Mouse (Mus musculus) naive thymus-derived CD4-positive, alpha-beta T cell, adult 2 months (primary cell): ENCODE measurements around the gene Kcnmb2.

ENCODE experiments used
- DNase-seq: peaks from one replicate; pipeline ENCODE4 v3.0.0-alpha.2; 2011; ENCODE audit warnings: low read depth

Kcnmb2 gene

DNA sequence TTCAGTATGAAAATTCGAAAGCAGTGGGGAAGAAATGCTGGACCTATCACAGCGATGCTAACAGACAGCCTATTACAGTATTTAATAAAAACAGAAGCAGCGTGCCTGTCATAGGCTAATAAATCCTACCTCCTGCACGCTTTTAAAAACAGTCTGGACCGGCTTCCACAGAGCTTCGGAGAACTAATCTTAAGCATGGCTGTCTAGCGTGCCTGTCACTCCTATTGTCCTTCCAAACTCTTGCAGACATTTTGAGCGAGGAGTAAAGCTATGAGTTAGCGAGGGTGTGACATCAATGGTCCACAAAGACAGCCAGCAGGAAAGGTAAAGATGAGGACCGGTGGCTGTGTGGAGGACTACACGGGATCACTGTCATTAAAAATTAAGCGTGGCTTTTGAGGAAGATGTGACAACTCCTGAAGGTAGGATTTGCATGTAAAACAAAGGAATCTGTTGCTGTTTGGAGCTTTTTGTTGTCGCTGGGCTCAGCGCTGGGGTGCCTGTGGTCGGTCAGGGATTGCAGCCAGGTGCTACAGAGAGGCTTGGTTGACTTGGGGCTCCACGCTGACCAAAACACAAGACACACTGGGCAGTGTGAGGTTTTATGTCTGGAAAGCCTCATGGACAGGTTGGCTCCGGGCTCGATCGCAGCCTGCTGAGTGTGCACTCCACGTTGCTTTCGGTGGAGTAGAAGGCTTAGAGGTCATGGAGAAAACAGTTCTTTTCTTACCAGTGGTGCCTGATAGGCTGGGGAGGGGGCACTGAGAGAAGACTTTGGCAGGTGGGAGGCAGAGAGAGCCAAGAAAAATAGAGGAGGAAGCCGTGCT is at the start of gene Kcnmb2:
Gene Kcnmb2 (plus strand): TSS at position 4 of the 827 bp plus-strand sequence.
- DNase-seq, result no peak

DNA sequence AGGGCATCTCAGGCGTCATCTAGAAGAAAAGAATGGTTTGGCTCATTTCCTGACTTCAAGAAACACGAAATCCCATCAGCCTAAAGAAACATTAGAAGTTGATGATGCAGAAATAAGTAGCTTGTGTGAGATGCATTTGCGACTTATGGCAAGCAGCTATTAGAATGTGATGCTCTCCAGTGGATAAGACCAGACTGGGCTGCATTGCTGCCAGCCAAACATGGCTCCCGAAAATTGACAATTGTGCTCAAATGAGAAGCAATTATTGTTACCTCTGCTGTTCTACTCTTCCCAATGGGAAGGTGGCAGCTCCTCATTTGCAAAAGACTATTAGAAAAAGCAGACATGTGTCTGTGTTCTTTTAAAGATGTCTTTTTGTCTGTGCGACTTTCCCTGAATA is 38.8 kb upstream of the Kcnmb2 start:
- no peak for DNase-seq

DNA sequence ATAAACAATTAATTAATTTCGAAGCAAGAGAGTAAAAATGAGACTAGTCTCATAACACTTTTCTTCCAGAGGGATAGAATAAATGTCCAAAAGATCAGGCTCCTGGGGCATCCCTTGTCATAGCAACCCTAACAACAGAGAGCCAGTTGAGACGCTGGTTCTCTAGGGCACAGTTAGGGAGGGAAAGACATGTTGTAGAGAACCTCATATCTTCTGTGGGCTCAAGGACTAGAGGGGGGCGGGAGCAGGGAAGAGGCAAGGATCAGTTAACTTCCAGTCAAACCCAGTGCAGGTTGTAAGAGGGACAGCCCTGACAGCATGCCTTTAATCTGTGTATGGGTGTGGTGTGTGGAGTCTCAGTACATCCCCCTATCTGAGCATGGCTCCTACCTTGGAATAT is 38.2 kb upstream of the Kcnmb2 start:
- DNase-seq, result no peak

DNA sequence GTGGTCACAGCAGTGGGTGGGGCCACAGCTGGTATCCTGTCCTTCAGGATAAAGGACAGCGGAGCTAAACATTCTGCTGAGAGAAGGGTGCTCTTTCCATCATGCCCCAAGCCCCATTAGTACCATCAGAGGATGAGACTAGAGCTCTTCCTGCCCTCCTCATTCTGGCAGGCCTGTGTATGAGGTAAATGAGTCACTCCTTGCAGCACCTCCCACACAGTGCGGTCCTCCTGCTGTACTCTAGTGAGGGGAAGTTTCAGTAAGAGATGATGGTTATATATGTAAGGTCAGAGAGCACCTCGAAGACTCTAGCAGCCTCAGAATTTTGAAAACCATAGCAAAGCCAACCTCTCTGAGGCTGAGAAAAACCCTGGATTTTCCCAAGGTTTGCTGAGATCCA is 30.8 kb upstream of the Kcnmb2 start:
- no peak for DNase-seq

DNA sequence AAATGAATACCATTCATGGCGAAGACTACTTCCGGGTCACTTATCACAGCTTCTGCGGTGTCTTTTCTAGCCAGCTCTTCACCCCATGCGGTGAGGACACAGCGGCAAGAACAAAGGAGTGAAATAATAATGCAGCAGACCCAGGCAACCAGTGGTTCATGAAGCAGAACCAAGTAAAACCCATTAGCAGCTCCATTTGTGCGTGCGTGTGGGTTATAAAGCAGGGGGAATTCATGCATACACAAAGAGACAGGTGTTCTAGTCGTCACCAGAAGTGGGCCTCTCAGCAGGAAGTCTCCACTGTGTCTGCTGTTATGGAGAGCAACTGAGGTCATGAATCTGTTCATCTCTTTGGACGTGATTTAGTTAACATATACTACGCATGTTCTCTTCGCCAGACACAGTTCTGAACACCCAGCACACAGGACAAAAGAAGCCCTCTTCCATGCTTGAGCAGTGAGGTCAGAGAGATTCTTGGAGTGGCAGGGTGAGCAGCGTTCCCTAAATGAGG is 19.6 kb upstream of the Kcnmb2 start:
- DNase-seq, result no peak

DNA sequence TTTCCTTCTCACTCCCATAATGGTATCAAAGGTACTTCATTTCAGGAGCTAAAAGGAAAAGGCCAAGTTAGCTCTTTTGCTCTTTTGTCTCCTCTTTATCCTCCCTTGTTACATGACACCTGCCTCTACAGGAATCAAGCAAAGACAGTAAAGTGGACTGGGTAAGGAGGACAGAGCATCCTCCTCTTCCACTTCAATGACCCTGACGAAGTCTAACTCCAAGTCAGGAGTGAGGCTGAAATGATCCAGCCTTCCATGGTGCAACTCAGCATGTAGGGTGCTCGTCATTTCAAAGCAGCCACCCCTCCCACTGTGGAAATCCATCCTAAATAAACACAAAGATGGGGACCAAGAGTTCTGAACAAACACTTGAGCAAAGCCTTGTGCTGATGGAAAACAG is 9.7 kb upstream of the Kcnmb2 start:
- no peak for DNase-seq

DNA sequence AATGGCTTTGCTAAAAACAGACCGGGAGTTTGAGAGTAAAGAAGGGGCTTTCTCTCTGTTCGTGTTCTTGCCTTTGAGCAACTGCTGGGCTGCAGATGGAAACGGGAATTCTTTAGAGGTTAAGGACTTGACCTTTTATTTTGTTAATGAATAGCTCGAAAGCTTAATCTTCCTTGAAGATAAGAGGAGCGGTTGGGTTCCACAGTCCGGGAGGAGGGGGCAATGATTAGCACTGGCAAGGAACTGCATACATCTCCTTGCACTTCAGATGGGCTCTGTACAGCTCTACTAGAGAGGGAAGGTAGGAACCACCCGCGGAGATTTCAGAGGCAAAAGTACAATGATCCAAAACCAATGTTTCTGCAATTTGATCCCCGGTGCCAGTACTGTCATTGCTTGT is 1.2 kb downstream of the Kcnmb2 start:
- no peak for DNase-seq

DNA sequence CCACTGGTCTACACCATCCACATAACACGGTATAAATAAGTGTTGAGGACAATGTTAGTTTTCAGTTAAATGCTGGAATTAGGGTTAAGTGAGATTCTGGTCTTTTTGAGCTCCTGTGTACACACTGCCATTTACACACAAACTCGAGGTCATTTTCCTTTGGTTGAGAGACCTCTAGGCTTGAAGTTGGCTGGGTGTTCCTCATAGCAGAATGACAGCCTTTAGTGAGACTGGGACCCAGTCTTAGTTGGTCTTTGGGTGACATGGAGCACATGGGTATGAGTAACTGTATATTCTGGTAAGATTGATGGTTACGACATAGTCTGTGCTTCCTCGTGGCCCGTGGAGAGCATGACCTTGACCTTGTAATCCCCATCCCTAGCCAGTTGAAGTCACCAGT is 1.8 kb downstream of the Kcnmb2 start:
- DNase-seq, result no peak

DNA sequence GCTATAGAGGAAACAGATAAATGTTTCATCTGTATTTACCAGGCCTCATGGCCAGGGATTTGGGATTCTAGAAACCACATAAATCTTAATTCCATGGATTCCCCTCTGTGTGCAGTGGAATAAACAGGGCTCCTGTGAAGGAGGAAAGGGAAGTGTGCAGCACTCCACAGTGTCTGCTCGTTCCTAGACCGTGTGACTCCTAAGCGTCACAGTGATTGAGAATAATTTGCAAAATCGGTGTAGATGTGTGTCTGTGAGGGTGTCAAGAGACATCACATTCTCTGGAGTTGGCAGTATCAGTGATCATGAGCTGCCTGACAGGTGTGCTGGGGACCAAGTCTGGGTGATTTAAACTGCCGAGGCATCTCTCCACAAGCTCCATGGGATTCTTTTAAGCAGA is 8.9 kb downstream of the Kcnmb2 start:
- no peak for DNase-seq

DNA sequence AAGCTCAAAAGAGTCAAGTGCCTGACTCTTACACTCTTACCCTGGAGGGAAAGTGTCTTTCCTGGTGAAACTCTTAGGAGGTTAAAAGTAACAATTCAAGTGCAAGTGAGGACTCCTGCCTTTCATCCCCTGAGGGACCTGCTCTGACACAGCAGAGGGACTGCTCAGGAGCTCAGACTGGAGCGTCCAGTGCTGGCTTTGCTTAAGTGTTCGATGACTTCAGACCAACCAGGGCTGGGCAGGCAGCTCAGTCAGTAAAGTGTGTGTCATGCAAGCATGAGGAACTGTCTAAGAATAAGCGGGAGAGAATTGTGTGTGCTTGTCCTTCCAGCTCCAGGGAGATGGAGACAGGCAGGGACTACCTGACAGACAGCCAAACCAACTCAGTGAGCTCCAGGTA is 9.4 kb downstream of the Kcnmb2 start:
- no peak for DNase-seq

DNA sequence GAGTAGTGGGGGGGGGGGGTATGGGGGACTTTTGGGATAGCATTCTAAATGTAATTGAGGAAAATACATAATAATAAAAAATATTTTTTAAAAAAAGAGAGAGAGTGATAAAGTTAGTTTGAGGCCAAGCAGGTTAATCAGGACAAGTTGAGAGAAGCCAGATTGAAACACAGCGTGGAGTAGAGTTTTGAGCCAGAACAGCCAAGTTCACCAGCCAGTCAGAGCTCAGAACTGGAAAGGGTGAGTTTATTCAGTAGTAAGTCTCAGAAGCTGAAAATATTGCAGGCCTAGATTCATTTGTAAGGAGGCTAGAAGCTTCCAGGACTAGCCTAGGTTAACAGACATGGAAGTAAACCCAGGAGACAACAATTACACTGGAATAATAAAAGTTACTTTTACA is 26.2 kb downstream of the Kcnmb2 start:
- no peak for DNase-seq

DNA sequence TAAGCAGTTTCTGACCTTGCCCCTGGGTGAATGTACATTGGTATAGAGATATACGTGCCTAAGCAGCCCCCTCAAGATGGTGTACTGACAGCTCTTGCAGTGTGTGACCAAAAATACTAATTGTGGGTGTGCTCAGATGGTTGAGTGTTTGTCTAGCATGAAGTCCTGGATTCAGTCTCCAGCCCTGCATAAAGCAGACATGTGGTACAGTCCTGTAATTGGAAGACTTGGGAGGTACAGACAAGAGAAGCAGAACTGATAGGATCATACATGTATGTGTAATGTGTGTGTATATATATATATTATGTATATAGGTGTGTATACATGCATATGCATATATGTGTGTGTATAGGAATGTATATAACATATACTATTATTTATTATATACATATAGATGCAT is 32.4 kb downstream of the Kcnmb2 start:
- no peak for DNase-seq

DNA sequence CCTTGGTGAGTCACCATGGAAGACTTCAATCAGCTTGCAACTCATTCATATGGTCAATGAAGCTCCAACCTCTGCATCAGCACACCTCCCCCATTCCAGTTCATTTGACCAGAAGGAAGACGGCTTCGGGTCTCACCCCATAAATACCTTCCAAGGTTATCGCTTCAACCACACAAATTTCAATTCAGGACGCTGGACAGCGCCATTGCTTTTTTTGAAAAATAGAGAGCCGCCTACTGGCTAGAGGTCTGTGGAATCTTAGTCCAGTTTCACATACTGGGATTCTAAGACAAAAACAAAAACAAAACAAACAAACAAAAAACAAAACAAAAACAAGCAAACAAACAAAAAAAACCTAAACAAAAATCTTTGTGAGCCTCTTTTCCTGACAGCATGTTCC is 39.2 kb downstream of the Kcnmb2 start:
- no peak for DNase-seq

DNA sequence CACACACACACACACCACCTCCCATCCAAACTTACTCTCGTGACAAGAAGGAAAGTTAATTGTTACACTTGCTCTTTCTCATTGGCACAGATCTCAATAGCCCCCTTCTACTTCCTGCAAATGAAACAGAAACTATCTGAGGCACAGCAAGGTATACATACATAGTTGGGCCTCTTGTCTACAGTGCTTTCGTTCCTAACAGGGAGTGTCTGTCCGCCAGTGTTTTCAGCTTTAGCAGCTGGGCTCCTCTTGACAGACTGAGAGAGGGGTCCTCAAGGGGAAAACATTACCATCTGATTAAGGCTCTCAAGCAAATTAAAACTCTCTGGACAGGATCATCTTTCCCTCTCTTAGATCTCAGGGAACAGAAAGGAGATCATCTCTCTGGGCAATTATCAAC is 51.9 kb downstream of the Kcnmb2 start:
- no peak for DNase-seq

DNA sequence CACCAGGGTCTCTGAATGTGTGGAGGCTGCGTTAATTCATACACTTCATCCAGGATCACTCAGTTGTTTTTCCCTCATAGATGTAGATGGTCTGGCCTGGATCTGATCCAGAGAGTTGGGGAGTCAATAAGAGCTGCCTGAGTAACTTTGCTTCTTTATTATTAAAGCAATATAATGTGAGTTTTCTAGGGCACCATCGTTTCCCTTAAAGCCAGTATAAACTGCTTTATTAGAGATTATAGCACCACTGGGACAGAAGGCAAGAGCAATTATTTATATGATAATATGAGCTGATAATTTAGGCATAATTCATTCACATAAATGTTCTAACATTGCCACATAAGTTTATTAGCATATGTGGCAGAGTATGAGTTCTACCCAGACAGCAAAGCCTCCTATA is 52.7 kb downstream of the Kcnmb2 start:
- no peak for DNase-seq

DNA sequence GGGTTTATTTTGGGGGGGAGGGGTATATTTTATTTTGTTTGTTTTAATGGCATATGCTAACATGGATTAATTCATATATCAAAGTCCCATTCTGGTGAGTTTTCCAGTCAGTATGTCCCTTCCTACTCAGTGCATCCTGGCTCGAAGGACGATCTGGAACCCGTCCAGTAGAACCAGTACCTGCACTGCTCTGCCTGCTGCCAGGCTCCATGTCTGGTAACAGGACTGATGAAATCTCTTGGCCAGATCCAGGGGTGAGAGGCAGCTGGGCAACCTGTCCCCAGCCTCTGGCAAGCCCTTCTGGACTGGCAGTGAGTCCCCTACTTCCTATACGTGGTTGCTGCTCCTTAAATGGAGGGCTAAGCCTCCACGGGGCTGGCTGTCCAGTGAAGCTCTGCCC is 57.5 kb downstream of the Kcnmb2 start:
- DNase-seq, result no peak

DNA sequence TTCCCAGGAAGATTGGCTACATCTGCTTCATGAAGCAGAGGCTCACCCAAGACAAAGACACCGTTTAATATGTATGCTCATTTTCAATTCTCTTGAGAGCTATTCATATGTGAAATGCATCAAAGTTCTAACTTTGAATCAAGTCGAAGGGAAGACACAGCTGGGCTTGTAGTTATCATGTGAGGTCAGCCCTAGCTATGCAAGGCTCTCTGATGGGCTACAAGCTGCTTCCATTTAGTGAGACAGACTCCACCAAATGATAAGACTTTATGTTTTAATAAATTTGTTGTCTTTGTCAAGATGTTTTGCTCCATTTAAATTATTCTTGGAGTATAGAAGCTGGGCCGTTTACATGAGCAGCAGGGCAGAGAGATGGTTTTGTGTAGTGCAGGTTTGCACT is 58.9 kb downstream of the Kcnmb2 start:
- DNase-seq, result no peak

DNA sequence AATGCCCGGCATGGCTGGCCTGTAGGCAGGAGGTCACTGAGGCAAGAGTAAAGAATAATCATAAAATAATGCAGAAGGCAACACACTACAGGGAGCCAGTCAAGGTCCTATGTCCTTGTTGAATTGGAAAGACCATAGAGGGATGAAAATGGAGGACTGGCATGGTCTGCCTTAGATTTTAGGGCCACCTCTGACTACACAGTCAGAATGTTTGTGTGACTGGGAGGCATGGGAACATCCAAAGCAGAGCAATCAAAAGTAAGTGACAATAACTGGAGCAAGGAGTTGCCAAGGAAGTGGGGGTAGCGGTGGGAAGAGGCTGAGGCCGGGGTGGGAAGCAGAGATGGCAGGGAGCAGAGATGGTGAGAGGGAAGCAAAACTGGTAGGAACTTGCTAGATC is 60.8 kb downstream of the Kcnmb2 start:
- DNase-seq, result no peak

DNA sequence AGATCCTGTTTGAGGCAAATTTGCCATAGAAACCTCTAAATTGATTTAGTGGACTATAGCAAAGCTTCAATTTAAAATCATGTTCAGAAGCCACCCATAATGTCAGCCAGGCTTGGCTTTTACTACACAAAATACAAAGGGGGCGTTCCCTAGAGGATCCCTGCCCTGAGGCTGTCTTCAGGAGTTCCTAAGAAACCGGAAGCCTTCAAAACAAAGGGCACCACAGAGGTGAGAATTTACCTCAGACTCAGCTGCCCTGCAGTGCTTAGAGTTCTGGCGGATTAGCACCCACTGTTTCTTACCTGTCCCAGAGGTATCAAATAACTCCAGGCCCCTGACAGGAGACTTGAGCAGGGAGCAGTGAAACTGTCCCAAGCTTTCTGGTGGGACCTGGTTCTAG is 77.4 kb downstream of the Kcnmb2 start:
- no peak for DNase-seq

DNA sequence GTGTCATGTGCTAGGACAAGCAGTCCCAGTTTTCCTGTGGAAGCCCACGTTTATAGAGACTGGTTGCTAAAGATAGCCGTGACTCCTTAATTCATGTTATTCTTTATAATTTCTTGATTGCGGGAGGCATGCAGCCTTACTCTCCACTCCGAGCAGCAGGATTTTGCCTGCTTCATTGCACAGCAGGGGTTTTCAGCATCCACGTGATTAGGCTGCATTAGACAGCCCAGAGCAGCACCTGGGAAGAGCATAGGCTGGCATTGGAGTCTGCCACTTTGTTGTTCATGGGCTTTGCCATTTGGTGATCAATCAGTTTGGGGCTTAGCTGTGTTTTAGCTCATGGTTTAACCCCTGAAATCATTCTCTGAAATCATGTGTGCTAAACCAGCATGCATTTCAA is 80.1 kb downstream of the Kcnmb2 start:
- DNase-seq, result no peak

DNA sequence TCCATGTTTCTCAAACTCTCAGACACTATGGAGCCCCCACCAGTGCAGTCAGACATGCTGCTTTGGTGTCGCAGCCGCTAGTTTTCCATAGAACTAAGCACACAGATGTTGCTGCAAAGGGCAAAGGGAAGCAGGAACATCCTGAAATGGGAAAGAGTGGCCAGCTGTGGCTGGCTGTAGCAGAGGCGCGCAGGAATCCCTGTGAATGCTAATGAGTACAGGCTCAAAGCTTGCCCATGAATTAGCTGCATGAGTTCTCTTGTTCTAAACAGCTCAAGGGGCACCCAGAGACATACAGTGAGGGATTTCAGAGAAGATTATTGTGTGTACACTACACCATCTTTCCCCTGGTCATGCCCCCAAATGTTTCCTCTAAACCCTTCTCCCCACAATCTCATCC is 82.8 kb downstream of the Kcnmb2 start:
- no peak for DNase-seq

DNA sequence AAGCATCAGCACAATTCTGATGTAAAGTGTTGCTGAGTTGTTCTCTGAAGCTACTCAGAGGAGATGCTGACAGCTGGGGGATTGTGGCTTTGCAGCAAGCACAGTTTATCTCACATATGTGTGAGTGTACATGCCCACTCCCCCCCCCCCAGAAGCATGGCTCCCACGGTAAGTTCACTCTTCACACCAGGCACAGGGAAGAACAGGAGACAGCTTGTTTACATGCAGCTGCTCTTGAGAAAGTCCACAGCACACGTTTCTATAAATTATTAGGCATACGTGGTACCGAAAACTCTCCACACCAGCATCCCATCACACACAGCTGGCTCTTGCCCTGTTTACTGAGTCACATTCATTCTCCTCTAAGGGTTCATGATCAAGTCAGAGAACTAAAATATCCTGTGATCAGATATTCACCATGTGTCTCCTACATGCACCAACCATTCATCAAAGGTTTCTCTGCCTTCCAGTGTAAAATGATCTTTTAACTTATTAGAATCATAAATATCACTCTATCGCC is 89.3 kb downstream of the Kcnmb2 start:
- no peak for DNase-seq

DNA sequence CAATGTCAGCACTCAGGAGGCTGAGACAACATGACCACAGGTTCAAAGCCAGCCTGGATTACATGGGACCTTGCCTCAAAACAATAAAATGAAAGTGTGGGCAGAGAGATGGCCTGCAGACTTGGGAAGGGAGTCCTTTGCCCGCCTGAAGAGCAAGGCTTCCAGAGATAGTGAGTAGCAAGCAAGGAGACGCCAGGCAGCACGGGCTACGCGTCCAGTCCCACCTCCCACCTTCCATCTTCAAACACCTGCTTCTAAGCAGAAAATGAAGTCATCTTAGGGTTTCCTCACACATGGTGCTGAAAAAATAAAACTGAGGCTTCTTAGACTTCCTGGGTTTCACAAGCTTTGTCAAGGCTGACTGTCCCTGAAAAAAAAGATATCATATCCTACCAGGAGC is 109.3 kb downstream of the Kcnmb2 start:
- DNase-seq, result no peak
